Mouse (Mus musculus) left cerebral cortex, adult 2 months (tissue): ENCODE measurements around the gene Clcn5. TPM values are rescaled to one million over a fixed set of nuclear protein-coding genes. Genes with fewer than 3 reads are reported as not detected.

Source experiments
- DNase-seq, 2 experiments: peaks; one replicate each; pipeline ENCODE4 v3.0.0; 2021 to 2022; ENCODE audit warnings: low spot score in 2 of 2, mixed read lengths in 1 of 2; ENCODE audit errors: extremely low spot score in 1 of 2
- H3K27ac ChIP-seq: fragments of 200-600 bp; 2 replicates; pipeline ENCODE4 v1.8.1; 2022
- H3K4me3 ChIP-seq: fragments of 200-600 bp; 2 replicates; pipeline ENCODE4 v1.8.1; 2022
- CTCF ChIP-seq: fragments of 200-600 bp; IDR thresholded peaks from 2 replicates; pipeline ENCODE4 v1.8.1; 2022; ENCODE audit warnings: antibody characterized with exemption, mild to moderate bottlenecking, moderate library complexity
- intact Hi-C: fragments of 180-260 bp; cut with DNase I; formaldehyde crosslinking; loops from one replicate; pipeline ENCODE4 v1.15.1; 2025
- total RNA-seq, 2 experiments: library from RNA; stranded (reverse); gene quantifications; 2 replicates each; pipeline ENCODE4 v1.2.3; 2021

The Clcn5 gene
- total RNA-seq, 2 experiments from 2014 or later: 8.8 to 9.7 TPM

DNA sequence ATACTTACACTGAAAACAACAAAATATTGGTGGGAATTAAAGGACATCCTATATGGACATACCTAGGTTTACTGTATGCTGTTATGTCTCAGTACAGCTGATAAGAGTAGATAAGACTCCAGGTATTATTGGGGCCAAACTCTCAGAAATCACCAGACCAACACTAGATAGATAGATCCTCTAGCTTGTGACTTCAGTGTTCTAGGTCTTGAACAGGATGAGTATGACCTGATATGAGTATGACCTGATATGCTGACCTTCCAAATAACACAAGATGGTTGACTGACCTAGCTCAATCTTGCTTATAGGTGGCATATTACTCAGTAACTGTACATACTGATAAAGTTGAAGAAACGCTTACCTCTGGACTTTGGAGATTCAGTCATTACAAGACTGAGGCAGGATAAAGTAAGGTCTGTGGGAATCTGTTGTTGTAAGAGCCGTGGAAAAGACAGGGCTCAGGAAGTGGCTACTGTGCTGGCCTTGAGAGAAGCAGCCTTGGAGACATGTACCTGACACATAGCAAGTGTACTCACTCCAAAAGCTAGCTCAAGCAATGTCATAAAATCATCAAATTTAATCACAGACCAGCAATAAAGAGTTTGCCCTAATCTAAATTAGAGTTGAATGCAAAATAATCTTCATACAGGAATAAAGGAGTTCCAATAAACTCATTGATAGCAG, 32.0 kb downstream of the Clcn5 start:
- H3K4me3 ChIP-seq: no peak overlapping the region

DNA sequence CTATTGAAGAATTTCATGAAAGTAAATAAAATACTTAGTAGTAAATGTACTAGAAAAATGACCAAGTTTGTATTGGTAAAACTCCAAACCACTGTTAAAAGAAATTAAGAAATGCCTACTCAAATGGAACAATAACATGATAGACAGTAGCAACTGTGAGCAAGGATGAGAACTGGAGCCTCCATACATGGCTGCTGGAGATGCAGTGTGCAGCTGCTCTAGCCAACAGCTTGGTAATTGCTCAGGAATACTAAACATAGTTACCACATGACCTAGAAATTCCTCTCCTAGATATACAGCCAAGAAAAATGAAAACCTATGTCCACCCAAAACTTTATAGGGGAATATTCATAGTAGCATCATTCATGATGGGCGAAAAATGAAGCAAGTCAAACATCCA, 36.5 kb downstream of the Clcn5 start:
- no peak overlapping the region for H3K27ac ChIP-seq
- intact Hi-C loops: no loop called here
- no peak for DNase-seq
- H3K4me3 ChIP-seq: no peak overlapping the region
- no peak for TF ChIP-seq CTCF

More for the DNA sequence above, 32.0 kb downstream of the Clcn5 start:
- no peak for DNase-seq
- no peak for TF ChIP-seq CTCF
- no peak overlapping the region for H3K27ac ChIP-seq
- intact Hi-C loops: no loop called here

DNA sequence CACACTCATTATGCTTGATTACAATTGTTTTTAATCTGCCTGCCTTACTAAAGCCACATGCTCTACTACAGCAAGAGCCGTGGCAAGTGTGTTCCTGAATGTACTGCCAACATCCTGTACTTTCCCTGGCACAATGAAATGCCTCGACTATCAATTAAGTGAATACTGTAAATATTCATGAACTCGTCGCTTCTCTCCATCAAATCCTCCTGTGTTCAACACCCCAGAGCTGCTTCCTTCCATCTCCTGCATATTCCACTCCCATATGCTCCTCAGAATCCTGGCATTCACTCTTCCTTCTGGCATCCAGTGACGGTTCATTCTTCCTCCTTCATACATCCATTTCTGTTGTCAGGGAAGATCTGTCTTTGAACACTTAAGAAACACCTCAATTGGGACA, 39.4 kb downstream of the Clcn5 start:
- DNase-seq: no peak
- H3K27ac ChIP-seq: no peak overlapping the region
- no peak overlapping the region for H3K4me3 ChIP-seq
- TF ChIP-seq CTCF: no peak
- intact Hi-C loops: no loop called here

DNA sequence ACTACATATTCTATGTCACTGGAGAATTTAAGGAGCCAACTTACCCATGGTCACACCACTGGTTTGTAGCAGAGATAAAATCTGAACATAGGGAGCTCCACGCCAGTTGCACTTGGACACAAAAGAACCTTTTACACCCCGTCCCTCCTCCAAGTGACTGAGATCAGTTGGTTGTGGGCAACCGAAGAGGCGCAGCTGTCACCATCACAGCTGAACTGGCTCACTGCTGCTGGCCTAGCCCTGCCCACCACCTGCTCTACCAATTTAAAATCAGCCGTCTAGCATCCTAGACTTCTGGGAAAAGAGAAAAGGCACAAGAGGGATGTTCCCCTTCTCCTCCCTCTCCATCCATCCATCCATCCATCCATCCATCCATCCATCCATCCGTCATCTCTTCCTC, 42.6 kb downstream of the Clcn5 start:
- H3K27ac ChIP-seq: no peak overlapping the region
- TF ChIP-seq CTCF: no peak
- intact Hi-C loops: no loop called here
- H3K4me3 ChIP-seq: no peak overlapping the region
- no peak for DNase-seq

DNA sequence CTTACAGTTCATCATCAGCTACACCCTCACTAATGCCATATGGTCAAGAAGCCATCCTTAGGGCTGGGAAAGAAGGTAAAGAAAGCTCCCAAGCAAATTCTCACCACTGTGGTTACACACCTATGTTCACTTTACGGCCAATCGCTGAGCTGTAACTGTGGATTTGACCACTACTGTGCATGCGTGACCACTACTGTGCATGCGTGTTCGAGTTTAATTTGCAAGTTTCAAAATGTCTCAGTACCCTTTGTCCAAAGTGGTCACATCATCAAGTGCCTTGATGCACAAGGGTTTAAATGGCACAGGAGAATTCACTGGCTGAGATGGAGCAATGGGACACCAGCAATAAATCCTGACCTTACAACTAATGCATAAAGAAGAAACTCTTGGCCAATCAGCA, 58.0 kb downstream of the Clcn5 start:
- no peak for TF ChIP-seq CTCF
- H3K4me3 ChIP-seq: no peak overlapping the region
- intact Hi-C loops: no loop called here
- no peak for DNase-seq
- no peak overlapping the region for H3K27ac ChIP-seq

DNA sequence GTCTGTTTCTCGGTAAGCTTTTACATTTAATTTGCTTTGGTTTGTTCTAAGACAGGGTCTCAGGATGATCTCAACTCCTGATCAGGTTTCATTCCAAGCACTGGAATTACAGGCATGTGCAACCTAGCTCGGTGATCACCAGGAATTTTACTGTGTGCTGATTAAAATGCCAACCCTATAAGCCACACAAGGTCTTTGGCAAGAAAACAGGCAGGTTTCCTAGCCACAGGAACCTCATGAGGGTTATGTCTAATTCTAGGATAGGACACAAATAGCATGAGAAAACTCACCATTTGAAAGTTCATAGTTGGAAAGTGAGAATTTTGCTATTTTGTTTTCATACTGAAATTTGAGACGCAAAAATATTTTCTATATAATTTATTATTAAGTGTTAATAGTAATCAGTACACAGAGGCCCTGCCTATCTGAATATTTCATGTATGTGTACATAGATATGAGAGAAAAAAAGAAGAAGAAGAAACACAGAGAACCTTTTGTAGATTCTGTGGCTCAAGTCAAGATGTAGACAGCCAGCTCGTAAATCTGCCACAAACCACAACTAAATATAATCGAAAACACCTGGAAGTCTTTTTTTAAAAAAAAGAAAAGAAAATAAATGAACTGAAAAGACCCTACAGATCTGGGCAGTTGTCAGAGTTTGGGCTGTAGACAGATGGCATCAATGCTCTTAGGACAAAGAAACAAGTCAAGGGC, 58.6 kb downstream of the Clcn5 start:
- DNase-seq: no peak
- intact Hi-C loops: no loop called here
- no peak overlapping the region for H3K4me3 ChIP-seq
- TF ChIP-seq CTCF: no peak
- H3K27ac ChIP-seq: no peak overlapping the region

DNA sequence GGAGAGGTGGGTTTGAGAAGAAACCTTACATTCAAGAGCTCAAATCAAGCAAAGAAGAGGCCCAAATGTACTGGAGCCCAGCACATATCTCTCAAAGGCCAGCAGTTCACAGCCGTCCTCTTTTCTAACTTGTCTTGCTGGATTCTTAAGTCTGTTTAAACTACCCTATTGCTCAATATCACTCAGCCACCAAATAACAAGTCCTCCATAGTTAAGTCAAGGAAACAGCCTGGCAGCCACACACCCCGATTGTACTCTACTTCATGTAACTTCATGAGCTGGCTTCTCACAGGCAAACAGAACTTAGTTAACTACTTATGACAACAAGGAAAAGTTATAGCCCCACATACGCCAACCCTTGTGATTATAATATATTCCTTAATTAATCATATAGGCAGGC, 59.4 kb downstream of the Clcn5 start:
- no peak for DNase-seq
- no peak overlapping the region for H3K27ac ChIP-seq
- TF ChIP-seq CTCF: no peak
- no peak overlapping the region for H3K4me3 ChIP-seq
- intact Hi-C loops: no loop called here

DNA sequence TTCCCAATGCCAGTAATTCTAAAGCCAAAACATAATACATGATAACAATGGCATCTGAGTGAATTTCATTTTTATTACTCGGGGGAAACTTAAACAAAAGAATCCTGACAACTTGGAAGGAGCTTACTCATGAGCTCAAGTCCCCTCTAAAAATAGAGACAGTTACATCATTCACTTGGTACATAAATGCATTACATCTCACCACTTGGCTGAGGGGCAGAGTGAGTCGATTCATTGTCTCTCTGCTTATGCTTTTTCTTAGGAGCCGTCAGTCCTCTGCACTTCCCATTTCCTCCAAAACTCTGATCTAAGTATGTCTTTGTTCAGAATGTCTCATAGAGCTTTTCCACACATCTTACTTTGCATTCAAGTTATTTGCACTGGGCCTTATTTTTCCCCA, 63.1 kb downstream of the Clcn5 start:
- no peak overlapping the region for H3K4me3 ChIP-seq
- DNase-seq: no peak
- intact Hi-C loops: no loop called here
- H3K27ac ChIP-seq: no peak overlapping the region
- TF ChIP-seq CTCF: no peak

DNA sequence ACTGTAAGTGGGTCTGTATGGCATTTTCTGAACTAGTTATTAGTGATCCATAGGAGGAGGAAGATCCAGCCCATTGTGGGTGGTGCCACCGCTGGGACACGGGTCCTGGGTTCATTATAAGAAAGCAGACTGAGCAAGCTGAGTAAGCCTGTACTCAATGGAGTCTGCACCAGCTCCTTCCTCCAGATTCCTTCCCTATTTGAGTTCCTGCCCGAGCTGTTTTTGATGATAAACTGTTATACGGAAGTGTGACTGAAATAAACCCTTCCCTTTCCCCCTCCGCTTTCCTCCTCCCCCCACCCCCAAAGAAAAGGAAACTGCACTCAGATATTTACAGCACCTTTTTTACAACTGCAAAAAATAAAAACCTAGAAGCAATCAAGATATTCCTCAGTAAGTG, 115.1 kb downstream of the Clcn5 start:
- no peak for DNase-seq
- Histone ChIP-seq H3K27ac (no peak overlapping the region), H3K4me3 (no peak overlapping the region)
- TF ChIP-seq CTCF: no peak
- intact Hi-C loops: no loop called here

DNA sequence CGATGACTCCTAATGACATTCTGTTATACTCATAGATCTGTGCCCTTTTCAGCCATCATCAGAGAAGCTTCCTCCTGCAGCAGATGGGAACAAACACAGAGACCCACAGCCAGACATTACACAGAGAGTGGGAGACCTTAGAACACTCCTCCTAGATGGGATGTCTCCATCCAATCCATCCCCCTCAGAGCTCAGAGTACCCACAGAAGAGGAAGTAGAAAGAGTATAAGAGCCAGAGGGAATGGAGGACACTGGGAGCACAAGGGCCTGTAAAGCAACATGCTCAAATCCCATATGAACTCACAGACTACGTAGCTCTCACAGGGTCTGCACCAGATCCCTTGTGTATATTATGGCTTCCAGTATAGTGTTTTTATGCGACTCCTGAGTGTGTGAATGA, 115.6 kb downstream of the Clcn5 start:
- Histone ChIP-seq H3K4me3 (no peak overlapping the region), H3K27ac (no peak overlapping the region)
- no peak for TF ChIP-seq CTCF
- intact Hi-C loops: no loop called here
- no peak for DNase-seq

DNA sequence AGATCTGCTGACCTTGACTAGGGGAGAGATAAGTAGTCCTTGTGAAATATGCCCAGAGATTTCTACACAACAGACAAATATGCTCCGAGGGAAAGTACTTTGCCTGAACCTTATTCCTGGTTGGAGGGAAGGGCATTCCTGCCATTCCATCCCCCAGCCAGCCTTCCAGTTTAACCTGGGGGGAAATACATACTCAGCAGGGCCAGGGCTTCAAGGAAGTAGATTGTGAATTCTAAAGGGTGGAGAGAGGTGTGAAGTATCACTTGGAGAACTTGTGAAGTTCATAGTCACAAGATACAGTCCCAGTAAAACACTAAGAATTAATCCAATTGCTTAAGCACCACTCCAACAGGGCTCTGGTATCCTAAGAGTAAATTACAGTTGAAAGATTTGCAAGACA, 121.3 kb downstream of the Clcn5 start:
- intact Hi-C loops: no loop called here
- no peak overlapping the region for H3K27ac ChIP-seq
- no peak for DNase-seq
- no peak for TF ChIP-seq CTCF
- H3K4me3 ChIP-seq: no peak overlapping the region

DNA sequence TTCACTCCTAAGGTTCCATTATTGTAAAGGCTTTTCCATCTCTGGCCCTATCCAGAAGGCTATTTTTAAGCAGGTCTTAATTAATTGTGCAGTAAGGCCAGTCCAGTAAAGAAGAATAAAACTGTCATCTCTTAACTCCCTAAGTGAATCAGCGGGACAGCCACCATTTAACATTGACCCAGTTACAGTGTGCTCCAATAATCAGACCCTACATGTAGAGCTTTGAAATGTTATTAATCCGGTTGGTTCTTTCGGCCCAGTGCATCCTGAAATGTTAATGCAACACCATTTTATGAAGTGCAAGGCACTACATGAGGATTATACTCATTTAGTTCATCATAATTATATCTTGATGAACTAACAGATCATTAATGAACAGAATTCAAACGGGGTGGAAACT, 128.3 kb downstream of the Clcn5 start:
- Histone ChIP-seq H3K4me3 (no peak overlapping the region), H3K27ac (no peak overlapping the region)
- no peak for DNase-seq
- intact Hi-C loops: no loop called here
- no peak for TF ChIP-seq CTCF

DNA sequence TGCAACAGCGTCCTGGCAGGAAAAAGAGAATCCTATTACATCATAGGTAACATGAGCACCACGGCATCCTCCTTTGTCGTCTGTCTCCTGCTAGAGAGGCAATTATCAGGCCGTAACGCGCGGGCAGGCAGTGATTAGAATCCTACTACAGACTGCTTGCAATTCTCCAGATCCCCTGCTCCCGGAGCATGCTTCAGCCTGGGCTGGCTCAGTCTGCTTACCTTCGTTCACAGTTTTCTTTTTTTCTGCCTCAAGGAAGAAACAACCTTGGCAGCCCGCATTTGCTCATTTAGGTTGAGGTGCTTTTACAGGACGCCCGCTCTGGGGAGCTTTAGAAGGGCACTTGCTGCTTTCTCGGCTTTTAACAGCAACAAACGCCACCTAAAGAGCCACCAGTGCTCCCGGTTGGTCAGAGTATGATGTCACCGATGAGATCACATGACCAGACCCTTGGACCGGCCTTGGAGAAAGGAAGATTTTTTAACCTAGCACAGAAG, 130.8 kb downstream of the Clcn5 start:
- peak overlapping the region; percentile 70; the same call in 1 of the 2 replicates for H3K27ac ChIP-seq

More for the DNA sequence above, 130.8 kb downstream of the Clcn5 start:
- peak; percentile 17 to 18 for DNase-seq
- peak overlapping the region; percentile 50 for H3K4me3 ChIP-seq
- intact Hi-C loops: loop anchor here (1.0 kb wide), 1 partner anchor 130 kb away; no protein-coding TSS in a partner anchor
- TF ChIP-seq CTCF: no peak
